Mouse (Mus musculus): ENCODE data around the gene Cpxm2.

GRCm38 (mm10) chr7:132169419-132170169 is 15.1 kb upstream of the Cpxm2 start:
- no peak for TF ChIP-seq EP300 (IDR thresholded peaks at IDR 0.05; ENCODE audit: insufficient read depth, low read depth, low read length)
- no peak for TF ChIP-seq CTCF (IDR thresholded peaks at IDR 0.05; ENCODE audit: low read depth, low read length)

Data from ES-Bruce4 (cell line).